Mouse (Mus musculus): ENCODE results near the gene Tut4.
A peak's percentile ranks its signal among the peaks of the same experiment; 100 is the strongest.

Tut4 gene

GRCm38 (mm10) chr4:108503023-108503422 lies 43.8 kb downstream of the Tut4 start:
- DNase-seq (ENCODE audit: low spot score) = no peak

GRCm38 (mm10) chr4:108539701-108540100 lies 80.5 kb downstream of the Tut4 start:
- DNase-seq (ENCODE audit: low spot score) = no peak

DNA sequence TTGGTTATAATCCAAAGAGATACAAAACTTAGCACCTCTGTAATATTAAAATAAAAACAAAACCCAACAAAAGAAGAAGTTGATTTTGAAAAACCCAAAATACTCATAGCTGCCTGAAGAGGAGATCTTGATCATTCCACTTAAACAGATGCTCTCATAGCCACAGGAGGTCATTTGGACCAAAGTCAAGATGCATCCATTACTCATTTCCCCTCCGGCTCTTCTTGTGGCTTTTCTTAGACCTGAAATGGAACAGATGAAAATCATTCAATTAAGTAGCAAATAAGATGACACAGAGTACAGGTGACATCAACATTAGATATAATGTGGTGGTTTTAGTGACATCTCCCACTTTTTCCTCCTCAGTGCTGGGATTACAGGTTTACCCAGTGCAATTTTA lies 105.8 kb downstream of the Tut4 start:
- DNase-seq (ENCODE audit: low spot score) = no peak

DNA sequence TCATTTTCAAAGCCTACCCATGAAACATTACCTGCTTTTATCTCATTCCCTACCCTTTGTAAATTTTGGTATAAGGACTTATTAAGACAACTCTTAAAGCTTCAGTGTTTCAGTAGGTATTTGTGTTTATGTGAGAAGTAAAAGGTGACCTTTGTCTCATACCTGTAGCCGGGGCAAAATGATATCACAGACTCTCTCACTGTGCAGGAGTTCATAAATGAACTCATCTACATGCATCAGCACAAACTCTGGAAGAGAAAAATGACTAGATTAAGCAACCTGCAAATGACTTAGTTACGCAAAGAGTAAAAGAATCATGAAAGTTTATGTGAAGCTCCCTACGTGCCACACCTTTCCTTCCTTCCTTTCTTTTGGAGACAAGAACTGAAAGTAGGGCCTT lies 113.4 kb downstream of the Tut4 start:
- DNase-seq (ENCODE audit: low spot score) = no peak

DNA sequence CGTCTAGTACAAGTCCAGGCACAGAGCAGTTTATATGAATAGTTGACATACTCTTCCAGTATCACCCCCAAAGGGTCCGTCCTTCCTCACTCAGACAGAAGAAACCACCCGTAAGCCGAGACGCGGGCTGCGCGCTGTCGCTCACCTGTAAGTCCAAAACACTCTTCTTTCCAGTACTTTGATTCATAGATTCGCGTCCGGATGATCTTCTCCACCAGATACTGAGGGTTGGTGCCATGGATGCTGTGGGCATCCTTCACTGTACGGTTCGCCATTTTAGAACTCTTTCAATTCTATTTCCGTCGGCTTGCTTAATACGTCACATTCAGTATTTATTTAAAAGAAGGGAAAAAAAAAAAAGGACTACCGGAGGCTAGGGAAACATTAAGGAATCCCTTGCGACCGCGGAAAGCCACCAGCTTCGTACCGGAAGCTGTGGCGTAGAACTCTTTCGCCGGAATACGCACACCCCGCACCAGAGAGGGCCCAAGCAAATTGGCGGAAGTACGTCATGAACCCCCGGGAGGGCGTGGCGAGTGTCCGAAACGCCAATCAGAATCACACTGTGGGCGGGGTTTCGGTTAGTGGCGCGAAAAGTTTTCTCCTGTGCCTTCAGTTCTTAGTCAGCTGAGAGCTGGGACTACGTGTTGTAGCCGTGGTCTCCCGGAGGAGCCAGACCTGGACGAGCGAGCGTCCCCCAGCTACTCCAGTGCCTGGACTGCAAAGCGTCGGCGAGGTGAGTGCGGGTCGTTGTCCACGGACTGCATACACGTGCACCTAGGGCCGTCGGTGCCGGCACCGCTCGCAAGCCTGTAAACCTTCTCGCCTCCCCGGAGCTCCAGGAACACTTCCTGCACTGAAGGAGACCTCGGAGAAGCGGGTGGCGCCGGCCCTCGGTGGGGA lies 119.9 kb downstream of the Tut4 start, which contains the start of the genes Prpf38a and Orc1:
Prpf38a (minus strand) TSS at position 497 of the 903 bp plus-strand sequence.
Orc1 (plus strand) TSS at position 584 of the 903 bp plus-strand sequence.
- DNase-seq (ENCODE audit: low spot score) = peak; percentile 97

DNA sequence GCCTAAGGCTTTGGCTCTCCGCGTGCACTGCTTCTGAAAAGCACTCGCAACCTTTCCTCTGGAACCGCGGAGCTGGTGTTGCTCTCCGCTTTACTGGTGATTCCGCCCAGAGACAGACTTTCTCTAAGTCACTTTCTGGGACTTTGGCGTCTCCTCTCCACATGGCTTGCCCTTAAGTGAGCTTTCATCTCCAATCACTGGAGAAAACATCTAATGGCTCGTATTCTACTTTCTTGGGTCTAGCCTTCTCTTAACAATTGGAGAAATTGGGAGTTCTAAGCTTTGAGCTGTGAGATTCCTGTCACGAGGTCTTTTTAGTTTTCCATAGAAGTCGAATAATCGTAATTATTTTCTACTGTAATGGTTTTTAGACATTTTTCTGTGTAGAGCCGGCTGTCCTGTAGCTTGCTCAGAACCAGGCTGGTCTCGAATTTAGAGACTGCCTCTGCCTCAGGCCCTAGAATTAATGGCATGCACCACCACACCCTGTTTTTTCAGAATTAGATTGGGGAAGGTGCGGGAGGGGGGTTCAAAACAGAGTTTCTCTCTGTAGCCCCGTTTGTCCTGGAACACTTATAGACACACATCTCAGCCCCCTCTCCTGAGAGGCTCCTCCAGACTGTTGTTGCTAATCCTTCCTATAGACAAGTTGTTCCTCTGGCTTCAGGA lies 120.7 kb downstream of the Tut4 start:
- no peak for DNase-seq (ENCODE audit: low spot score)

GRCm38 (mm10) chr4:108593376-108593775 lies 134.2 kb downstream of the Tut4 start:
- DNase-seq (ENCODE audit: low spot score) = no peak

DNA sequence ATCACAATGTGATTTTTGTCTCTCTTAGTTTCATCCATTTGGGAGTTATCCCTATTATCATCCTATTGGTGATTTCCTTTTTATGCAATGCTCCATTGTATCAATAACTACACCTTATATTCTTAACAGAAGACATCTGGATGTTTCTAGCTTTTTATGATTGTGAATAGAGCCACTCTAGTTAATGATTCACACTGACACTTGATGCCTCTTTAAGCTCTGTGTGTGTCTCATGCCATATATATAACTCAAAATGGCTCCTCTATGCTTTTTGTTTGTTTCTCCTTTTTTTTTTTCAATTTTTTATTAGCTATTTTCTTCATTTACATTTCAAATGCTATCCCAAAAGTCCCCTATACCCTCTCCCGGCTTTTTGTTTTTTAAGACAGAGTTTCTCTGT lies 136.6 kb downstream of the Tut4 start:
- no peak for DNase-seq (ENCODE audit: low spot score)

DNA sequence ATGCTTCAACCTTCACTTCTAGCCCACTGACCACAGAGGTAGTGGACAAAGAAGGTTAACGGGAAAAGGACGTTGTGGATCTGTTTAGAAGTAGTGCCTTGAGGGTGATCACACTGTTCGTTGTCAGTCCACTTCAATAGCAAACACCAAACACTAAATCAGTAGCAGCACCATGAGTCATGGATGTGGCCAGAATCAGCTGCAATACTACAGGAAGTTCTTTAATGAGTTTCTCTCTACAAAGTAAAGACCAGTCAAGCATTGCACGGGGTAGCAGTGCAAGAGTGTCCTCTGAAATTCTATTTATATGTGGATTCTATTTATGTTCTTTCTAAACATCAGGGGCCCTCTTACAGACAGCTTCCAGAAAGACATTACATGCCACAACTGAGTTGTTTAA lies 139.1 kb downstream of the Tut4 start:
- no peak for DNase-seq (ENCODE audit: low spot score)

- no peak for DNase-seq (ENCODE audit: low spot score)
Measured at GRCm38 (mm10) chr4:108601870-108602269, 142.6 kb downstream of the Tut4 start.

DNA sequence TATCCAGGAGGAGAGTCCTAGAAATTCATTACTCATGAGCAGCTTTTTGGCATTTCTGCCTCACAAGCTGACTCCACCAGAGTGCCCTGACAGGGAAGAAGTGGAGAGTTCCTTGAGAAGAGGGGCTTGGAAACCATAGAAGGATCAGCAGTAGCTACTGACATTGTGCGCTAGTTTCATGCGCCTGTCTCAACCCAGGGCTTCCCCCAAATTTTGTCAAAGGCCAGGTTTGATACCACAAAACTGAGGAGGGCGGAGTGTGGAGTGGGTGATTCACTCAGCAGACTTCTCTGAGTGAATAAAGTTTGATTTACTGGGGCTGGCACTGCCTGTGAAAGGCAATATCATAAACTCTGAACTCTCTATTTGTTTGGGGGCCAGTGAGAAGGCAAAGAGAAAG lies 149.4 kb downstream of the Tut4 start:
- DNase-seq (ENCODE audit: low spot score) = no peak
